Mouse (Mus musculus): ENCODE data around the gene 1700001O22Rik.

GRCm38 (mm10) chr2:30829315-30829714 is 25.9 kb upstream of the 1700001O22Rik start:
- TF ChIP-seq CTCF (IDR thresholded peaks at IDR 0.05; ENCODE audit: low read depth) (peak; percentile 83), EP300 (IDR thresholded peaks at IDR 0.05; ENCODE audit: low read depth) (no peak)

Data from liver, postnatal 0 days (tissue).